Mouse (Mus musculus): ENCODE results near the gene C2cd4d.

GRCm38 (mm10) chr3:94375146-94375545 is 12.9 kb downstream of the C2cd4d start:
- TF ChIP-seq POLR2A (IDR thresholded peaks at IDR 0.05; ENCODE audit: insufficient read depth, low read depth, low read length) = no peak
- TF ChIP-seq CTCF (IDR thresholded peaks at IDR 0.05; ENCODE audit: insufficient read depth, low read depth, low read length) = no peak

All from olfactory bulb, adult 2 months (tissue).